9 mouse cellular contexts compared by ENCODE assay signal in genomic region chr13:41336260-41336659, GRCm38 (mm10).
A peak's percentile ranks its signal among the peaks of the same experiment; 100 is the strongest.
DNase-seq lines count a peak whose midpoint lies in the region; ATAC-seq lines count a peak whose summit lies in the region.
"Had no signal": no experiment of that assay in that cellular context is flagged by ENCODE, and none has a peak within 500 bp of the region (broad histone marks: within the 10 kb centered on the region; RNA-seq: fewer than 3 reads in every experiment).

No protein-coding gene starts in this region.

- no peaks in the 10 kb centered on the region for H3K9me3 ChIP-seq in forebrain, embryonic 15.5 days
- H3K9me3 ChIP-seq in forebrain, embryonic 12.5 days, result no peaks in the 10 kb centered on the region
- H3K9me3 ChIP-seq in midbrain, embryonic 10.5 days (replicated peaks), result no peaks in the 10 kb centered on the region
- H3K9me3 ChIP-seq: hindbrain, embryonic 15.5 days had no signal

- no peak overlapping the region for H3K4me2 ChIP-seq in forebrain, embryonic 15.5 days (replicated peaks)
- no peak overlapping the region for H3K4me2 ChIP-seq in forebrain, embryonic 12.5 days
- H3K4me2 ChIP-seq: hindbrain, embryonic 15.5 days had no signal

- DNase-seq in heart, adult 18-20 months, result peak; percentile 91 to 95
- DNase-seq in kidney, adult 9 months, result peak; percentile 98
- peak; percentile 81 for DNase-seq in ovary, postnatal 36 days (ENCODE audit: low spot score)
- no peak for DNase-seq in midbrain, embryonic 10.5 days (ENCODE audit: low spot score)
- DNase-seq in neural tube, embryonic 10.5 days (ENCODE audit: extremely low spot score, low spot score), result no peak
- DNase-seq in layer of hippocampus, adult 9-10 months (ENCODE audit: low spot score), result no peak

- H3K36me3 ChIP-seq in forebrain, embryonic 15.5 days, result peaks cover 6% of the 10 kb centered on the region; the same call in 1 of the 2 replicates
- H3K36me3 ChIP-seq in forebrain, embryonic 12.5 days (replicated peaks), result peaks cover 15% of the 10 kb centered on the region
- peaks cover 69% of the 10 kb centered on the region for H3K36me3 ChIP-seq in midbrain, embryonic 10.5 days
- H3K36me3 ChIP-seq: hindbrain, embryonic 15.5 days had no signal

- H3K27ac ChIP-seq in forebrain, embryonic 15.5 days (replicated peaks), result peak overlapping the region; percentile 31; the same call in 1 of the 2 replicates
- H3K27ac ChIP-seq in forebrain, embryonic 12.5 days, result no peak overlapping the region
- no peak overlapping the region for H3K27ac ChIP-seq in midbrain, embryonic 10.5 days (replicated peaks)
- H3K27ac ChIP-seq: hindbrain, embryonic 15.5 days had no signal

- 51% methylated on average over 6 of the region's 6 CpGs for WGBS in forebrain, embryonic 15.5 days
- 74% methylated on average over 6 of the region's 6 CpGs for WGBS in forebrain, embryonic 12.5 days
- WGBS in midbrain, embryonic 10.5 days, result 66% methylated on average over 6 of the region's 6 CpGs

- H3K4me1 ChIP-seq in forebrain, embryonic 15.5 days, result peaks cover 48% of the 10 kb centered on the region
- H3K4me1 ChIP-seq in forebrain, embryonic 12.5 days, result peaks cover 13% of the 10 kb centered on the region; the same call in 1 of the 2 replicates
- H3K4me1 ChIP-seq in midbrain, embryonic 10.5 days, result peaks cover 21% of the 10 kb centered on the region

- H3K27me3 ChIP-seq in forebrain, embryonic 15.5 days, result no peaks in the 10 kb centered on the region
- H3K27me3 ChIP-seq in forebrain, embryonic 12.5 days, result no peaks in the 10 kb centered on the region
- H3K27me3 ChIP-seq in midbrain, embryonic 10.5 days (ENCODE audit: low read depth, poor library complexity, severe bottlenecking), result no peaks in the 10 kb centered on the region
- H3K27me3 ChIP-seq: hindbrain, embryonic 15.5 days had no signal

- no peak for ATAC-seq in forebrain, embryonic 15.5 days (replicated peaks)
- ATAC-seq in forebrain, embryonic 12.5 days (ENCODE audit: low FRiP score), result no peak

- no peak overlapping the region for H3K9ac ChIP-seq in forebrain, embryonic 15.5 days (replicated peaks)
- H3K9ac ChIP-seq in forebrain, embryonic 12.5 days, result no peak overlapping the region
- H3K9ac ChIP-seq: hindbrain, embryonic 15.5 days had no signal

- H3K4me3 ChIP-seq in forebrain, embryonic 15.5 days, result no peak overlapping the region
- no peak overlapping the region for H3K4me3 ChIP-seq in forebrain, embryonic 12.5 days (replicated peaks)
- H3K4me3 ChIP-seq in midbrain, embryonic 10.5 days, result no peak overlapping the region
- H3K4me3 ChIP-seq: hindbrain, embryonic 15.5 days had no signal

Comparison
In these comparisons a context has a peak if more than half of its experiments do, and no peak if none do; other contexts are left out.
1. DNase-seq: peak in heart, adult 18-20 months (2 of 2), kidney, adult 9 months (single experiment) and ovary, postnatal 36 days (single experiment); none in midbrain, embryonic 10.5 days (single experiment), neural tube, embryonic 10.5 days (single experiment) and layer of hippocampus, adult 9-10 months (single experiment).